Mouse (Mus musculus) cerebellum, adult 2 months (tissue): ENCODE results near the gene Pold1.

ENCODE experiments used
- CTCF ChIP-seq: fragments of 200-500 bp; IDR thresholded peaks from 2 replicates; pipeline ENCODE4 v1.5.1; 2011; ENCODE audit warnings: low read depth, mild to moderate bottlenecking, control low read depth, low read length, moderate library complexity, borderline replicate concordance; ENCODE audit not compliant: insufficient read depth
- POLR2A ChIP-seq: fragments of 200-500 bp; IDR thresholded peaks from 2 replicates; pipeline ENCODE4 v1.6.1; 2011; ENCODE audit warnings: low read length, control low read depth, borderline replicate concordance; ENCODE audit not compliant: insufficient read depth

- TF ChIP-seq CTCF, result no peak
- no peak for TF ChIP-seq POLR2A
Observed at GRCm38 (mm10) chr7:44490281-44490680, 58.4 kb downstream of the Pold1 start.
